Mouse (Mus musculus): ENCODE results near the gene Adig.

DNA sequence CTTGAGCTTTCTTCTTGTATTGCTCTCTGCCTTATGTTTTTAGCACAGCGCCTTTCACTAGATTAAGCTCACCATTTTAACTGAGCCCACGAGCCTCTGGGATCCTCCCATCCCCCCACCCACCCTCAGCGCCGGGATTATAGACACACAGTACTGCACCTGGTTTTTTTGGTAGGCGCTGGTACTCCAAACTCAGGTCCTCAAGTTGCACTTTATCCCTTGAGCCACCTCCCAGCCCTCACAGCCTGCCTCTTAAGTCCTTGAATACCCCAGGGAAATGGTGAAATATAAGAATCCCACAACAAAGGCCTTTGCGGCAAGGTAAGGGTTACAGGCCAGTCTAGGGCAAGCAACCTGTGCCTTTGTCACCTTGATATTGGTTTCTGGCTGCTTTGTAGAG lies 17.4 kb downstream of the Adig start:
- no peak for TF ChIP-seq CTCF (IDR thresholded peaks at IDR 0.05; ENCODE audit: low read depth, low read length)
- no peak for TF ChIP-seq GATA1 (IDR thresholded peaks at IDR 0.05; ENCODE audit: borderline replicate concordance, low read length)
- TF ChIP-seq GATA2 (IDR thresholded peaks at IDR 0.05; ENCODE audit: borderline replicate concordance, low read depth, low read length), result no peak
- no peak for TF ChIP-seq POLR2AphosphoS5 (IDR thresholded peaks at IDR 0.05; ENCODE audit: insufficient replicate concordance, low read depth, low read length)

Data from G1E (cell line).